Mouse (Mus musculus): Measurements from ENCODE around the gene Apoc1. TPM values are rescaled to one million over a fixed set of nuclear protein-coding genes. Genes with fewer than 3 reads are reported as not detected.

Apoc1 gene
- total RNA-seq, 2 experiments from 2014 or later, result 4.1 TPM; not detected in 1

Other genes with a start within 250 kb of the Apoc1 start
- 10 to 100 TPM; 12.2 to 16.4 TPM for gene Mark4, start 233.8 kb downstream of the Apoc1 start, total RNA-seq (2021)
- gene Exoc3l2, start 229.3 kb downstream of the Apoc1 start, total RNA-seq (2021), result under 1 TPM; 0.59 to 0.86 TPM
- gene Bloc1s3, start 184.3 kb downstream of the Apoc1 start, total RNA-seq (2021), result 1 to 10 TPM; 2.2 to 2.4 TPM
- 10 to 100 TPM; 24.6 to 26.5 TPM for gene Trappc6a, start 184.3 kb downstream of the Apoc1 start, total RNA-seq (2021)
- not detected for gene Nkpd1, start 174.8 kb downstream of the Apoc1 start, total RNA-seq (2021)
- gene Ppp1r37, start 129.6 kb downstream of the Apoc1 start, total RNA-seq (2021), result 10 to 100 TPM; 38.7 to 41.1 TPM
- under 1 TPM; 0.21 to 0.23 TPM for gene Zfp296, start 115.4 kb downstream of the Apoc1 start, total RNA-seq (2021)
- 10 to 100 TPM; 52.0 to 59.8 TPM for gene Gemin7, start 115.1 kb downstream of the Apoc1 start, total RNA-seq (2021)
- gene Clasrp, start 88.2 kb downstream of the Apoc1 start, total RNA-seq (2021), result 10 to 100 TPM; 15.2 to 23.2 TPM
- gene Relb, start 63.2 kb downstream of the Apoc1 start, total RNA-seq (2021), result 1 to 10 TPM; 7.3 to 9.0 TPM
- gene Clptm1, start 27.6 kb downstream of the Apoc1 start, total RNA-seq (2021), result 10 to 100 TPM; 45.7 to 48.2 TPM
- gene Apoc2, start 14.7 kb downstream of the Apoc1 start, total RNA-seq (2021), result under 1 TPM in 1 of 2 experiments, not detected in 1; 0.61 TPM
- gene Gm44805, start 11.2 kb downstream of the Apoc1 start, total RNA-seq (2021), result not detected
- under 1 TPM in 1 of 2 experiments, not detected in 1; 0.54 TPM for gene Apoc4, start 11.2 kb downstream of the Apoc1 start, total RNA-seq (2021)
- 100 to 1,000 TPM; 100 to 116 TPM for gene Apoe, start 6.5 kb upstream of the Apoc1 start, total RNA-seq (2021)
- gene Tomm40, start 22.8 kb upstream of the Apoc1 start, total RNA-seq (2021), result 10 to 100 TPM; 59.3 to 63.3 TPM
- gene Nectin2, start 57.8 kb upstream of the Apoc1 start, total RNA-seq (2021), result 10 to 100 TPM; 13.3 to 14.6 TPM
- 10 to 100 TPM; 60.3 to 68.9 TPM for gene Bcam, start 78.4 kb upstream of the Apoc1 start, total RNA-seq (2021)
- gene Cblc, start 104.1 kb upstream of the Apoc1 start, total RNA-seq (2021), result under 1 TPM; 0.38 to 0.59 TPM
- gene Bcl3, start 130.1 kb upstream of the Apoc1 start, total RNA-seq (2021), result 1 to 10 TPM; 1.8 to 7.0 TPM
- not detected for gene Gm19345, start 159.3 kb upstream of the Apoc1 start, total RNA-seq (2021)
- not detected for gene Ceacam16, start 168.6 kb upstream of the Apoc1 start, total RNA-seq (2021)
- not detected for gene Ceacam19, start 195.3 kb upstream of the Apoc1 start, total RNA-seq (2021)
- gene Pvr, start 228.5 kb upstream of the Apoc1 start, total RNA-seq (2021), result 10 to 100 TPM; 10.7 to 15.3 TPM

All from gastrocnemius, postnatal 10 days (tissue).